ENCODE assay signal across 17 mouse cellular contexts in the genomic region with DNA sequence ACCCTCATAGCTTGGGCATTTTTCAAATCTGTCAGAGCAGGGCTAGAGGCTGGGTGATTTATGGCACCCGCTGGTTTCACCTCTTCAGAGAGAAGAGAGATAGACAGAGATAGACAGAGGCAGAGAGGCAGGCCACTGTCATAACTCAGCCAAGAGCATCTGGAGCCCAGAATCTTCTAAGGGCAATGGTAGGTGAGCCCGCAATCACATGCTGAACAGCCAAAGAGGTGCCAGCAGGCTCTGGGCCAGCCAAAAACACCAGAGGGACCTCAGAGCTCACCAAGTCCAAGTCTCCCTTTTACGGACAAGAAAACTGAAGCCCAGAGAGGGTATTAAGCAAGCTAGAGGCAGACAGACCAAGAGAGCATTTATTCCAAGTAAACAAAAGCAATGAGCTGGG.
DNase-seq lines count a peak whose midpoint lies in the region; TF ChIP-seq lines count a peak whose summit lies in the region.
"Had no signal": no experiment of that assay in that cellular context is flagged by ENCODE, and none has a peak within 500 bp of the region (broad histone marks: within the 10 kb centered on the region; RNA-seq: fewer than 3 reads in every experiment).

No protein-coding gene starts in this region.

- intact Hi-C loops in gastrocnemius, adult 2 months (cut with DNase I): no loop called here

- no peak overlapping the region for H3K27ac ChIP-seq in gastrocnemius, adult 2 months
- H3K27ac ChIP-seq in layer of hippocampus, adult 2 months: peak overlapping the region; percentile 32
- H3K27ac ChIP-seq: embryonic facial prominence, embryonic 15.5 days; neural tube, embryonic 12.5 days had no signal

- DNase-seq in gastrocnemius, adult 2 months: peak; percentile 44
- no peak for DNase-seq in gastrocnemius, postnatal 25 days
- no peak for DNase-seq in layer of hippocampus, adult 2 months (ENCODE audit: low spot score in 2 of 2)
- no peak for DNase-seq in layer of hippocampus, adult 8-10 months (ENCODE audit: low spot score in 2 of 2)
- DNase-seq in brain, adult 2 months (ENCODE audit: low read depth, low spot score): peak; percentile 50
- no peak for DNase-seq in spleen, postnatal 10 days (ENCODE audit: low spot score in 2 of 2)
- DNase-seq in embryo, embryonic 10.5 days (ENCODE audit: low spot score): no peak
- DNase-seq: cerebellum, adult 8-10 months; embryo, embryonic 11 days; gastrocnemius, postnatal 36 days; kidney, adult 9 months; kidney, postnatal 4 days; liver; liver, postnatal 0 days; right cerebral cortex, postnatal 14 days had no signal

- TF ChIP-seq CTCF in gastrocnemius, adult 2 months (IDR thresholded peaks at IDR 0.05): no peak
- TF ChIP-seq CTCF in layer of hippocampus, adult 2 months (conservative IDR thresholded peaks at IDR 0.05): no peak

- no peak overlapping the region for H3K4me3 ChIP-seq in gastrocnemius, adult 2 months
- H3K4me3 ChIP-seq in layer of hippocampus, adult 2 months: no peak overlapping the region
- H3K4me3 ChIP-seq: embryonic facial prominence, embryonic 15.5 days; neural tube, embryonic 12.5 days had no signal

Comparison
In these comparisons a context has a peak if more than half of its experiments do, and no peak if none do; other contexts are left out.
1. DNase-seq: peak in gastrocnemius, adult 2 months (single experiment) and brain, adult 2 months (single experiment); none in gastrocnemius, postnatal 25 days (single experiment), layer of hippocampus, adult 2 months (0 of 2), layer of hippocampus, adult 8-10 months (0 of 2), spleen, postnatal 10 days (0 of 2) and embryo, embryonic 10.5 days (single experiment).